Mouse (Mus musculus) thymus, adult 2 months (tissue): Measurements from ENCODE around the gene Lamb2.

Source experiments
- CTCF ChIP-seq: fragments of 200-500 bp; IDR thresholded peaks from 2 replicates; pipeline ENCODE4 v1.5.1; 2012; ENCODE audit warnings: mild to moderate bottlenecking, control low read depth, low read length, moderate library complexity, borderline replicate concordance; ENCODE audit not compliant: control insufficient read depth, poor library complexity, insufficient read depth; ENCODE audit errors: extremely low read depth
- POLR2A ChIP-seq: fragments of 200-500 bp; IDR thresholded peaks from 2 replicates; pipeline ENCODE4 v1.6.1; 2012; ENCODE audit warnings: mild to moderate bottlenecking, low read length, control low read depth, moderate library complexity; ENCODE audit not compliant: control insufficient read depth, poor library complexity, insufficient read depth; ENCODE audit errors: extremely low read depth

- TF ChIP-seq POLR2A (no peak), CTCF (no peak)
Measured at GRCm38 (mm10) chr9:108454429-108454828, 25.1 kb upstream of the Lamb2 start.
